Mouse (Mus musculus) liver, postnatal 0 days (tissue): ENCODE measurements around the gene Aifm3. TPM values are rescaled to one million over a fixed set of nuclear protein-coding genes. Genes with fewer than 3 reads are reported as not detected.

Source experiments
- ATAC-seq: fragments of 200-750 bp; cut with Nextera tagmentation; 2 replicates; pipeline ENCODE4 v1.8.0; 2017; ENCODE audit warnings: mild to moderate bottlenecking, moderate library complexity
- DNase-seq: peaks from one replicate; pipeline ENCODE4 v3.0.0-alpha.2; 2016
- H3K27ac ChIP-seq: fragments of 300-500 bp; sonication (generic); 2 replicates; pipeline ENCODE4 v1.5.1; 2014; ENCODE audit warnings: antibody characterized with exemption, moderate library complexity, mild to moderate bottlenecking, low read depth
- H3K27me3 ChIP-seq: fragments of 300-500 bp; sonication (generic); 2 replicates; pipeline ENCODE4 v1.6.1; 2014; ENCODE audit warnings: low read length, control low read depth, mixed read lengths; ENCODE audit not compliant: insufficient read depth
- H3K36me3 ChIP-seq: fragments of 300-500 bp; sonication (generic); replicated peaks from 2 replicates; pipeline ENCODE4 v1.6.1; 2014; ENCODE audit warnings: mild to moderate bottlenecking, control low read depth, low read length, moderate library complexity, mixed read lengths; ENCODE audit not compliant: insufficient read depth
- H3K4me1 ChIP-seq: fragments of 300-500 bp; sonication (generic); 2 replicates; pipeline ENCODE4 v1.6.1; 2014; ENCODE audit warnings: antibody characterized with exemption, mild to moderate bottlenecking, control low read depth; ENCODE audit not compliant: insufficient read depth
- H3K4me2 ChIP-seq: fragments of 300-500 bp; sonication (generic); 2 replicates; pipeline ENCODE4 v1.6.1; 2014; ENCODE audit warnings: low read depth, mild to moderate bottlenecking, low read length, moderate library complexity, mixed read lengths
- H3K4me3 ChIP-seq: fragments of 300-500 bp; sonication (generic); 2 replicates; pipeline ENCODE4 v1.5.1; 2014; ENCODE audit warnings: low read depth, low read length
- H3K9ac ChIP-seq: fragments of 300-500 bp; sonication (generic); replicated peaks from 2 replicates; pipeline ENCODE4 v1.6.1; 2014; ENCODE audit warnings: mild to moderate bottlenecking, moderate library complexity
- H3K9me3 ChIP-seq: fragments of 300-500 bp; sonication (generic); 2 replicates; pipeline ENCODE4 v1.6.1; 2016; ENCODE audit warnings: mild to moderate bottlenecking, control low read depth, low read length, mixed read lengths
- CTCF ChIP-seq: sonication (generic); IDR thresholded peaks from 2 replicates; pipeline ENCODE4 v1.5.1; 2016; ENCODE audit warnings: antibody characterized with exemption, low read depth
- EP300 ChIP-seq: IDR thresholded peaks from 2 replicates; pipeline ENCODE4 v1.6.1; 2016; ENCODE audit warnings: antibody characterized with exemption, low read depth, mild to moderate bottlenecking
- WGBS: fragments of 180-500 bp; shearing (Covaris S2); extraction: QIAGEN DNeasy Blood & Tissue Kit; methylation state at CpG from one replicate; pipeline ENCODE4 v1.1.7; 2014; ENCODE audit not compliant: insufficient replicate concordance; 5-methylcytosine and 5-hydroxymethylcytosine counted together
- polyA plus RNA-seq: library from polyadenylated mRNA; unstranded; fragments of >200 nt; fragmentation: Nextera tagmentation; extraction: Ambion mirVana; gene quantifications from 2 replicates; pipeline ENCODE4 v1.2.1, GENCODE M21; 2015

Aifm3 gene
- polyA plus RNA-seq, 1 experiment from 2014 or later, result 3.3 TPM

- Histone ChIP-seq H3K4me2 (peak within 1 kb of the TSS; percentile 92), H3K4me3 (peak within 1 kb of the TSS; percentile 60), H3K36me3 (peaks cover 31% of the 10 kb centered on the region), H3K9ac (peak within 1 kb of the TSS; percentile 67), H3K27me3 (no peaks in the 10 kb centered on the region), H3K4me1 (peaks cover 17% of the 10 kb centered on the region), H3K27ac (peak within 1 kb of the TSS; percentile 92), H3K9me3 (no peaks in the 10 kb centered on the region)
- peak; percentile 92 for ATAC-seq
- peak; percentile 98 for DNase-seq
- peak; percentile 86 for TF ChIP-seq EP300
- TF ChIP-seq CTCF, result no peak
- under 1% methylated on average over 67 of the region's 67 CpGs for WGBS
These were observed 41.4 kb downstream of the Aifm3 start, which contains the start of gene Thap7 for GRCm38 (mm10) chr16:17530640-17531288. Thap7 (minus strand) TSS chr16:17531136.

GRCm38 (mm10) chr16:17532271-17532670 is 42.9 kb downstream of the Aifm3 start:
- no peaks in the 10 kb centered on the region for H3K9me3 ChIP-seq
- no peak overlapping the region for H3K4me2 ChIP-seq
- H3K9ac ChIP-seq, result 0 out of 2 replicates have a peak overlapping the region, but pooled peaks have one; percentile 5
- H3K27ac ChIP-seq, result peak overlapping the region; percentile 77
- TF ChIP-seq CTCF (peak; percentile 63), EP300 (no peak)
- WGBS, result 51% methylated on average over 4 of the region's 4 CpGs
- peaks cover 17% of the 10 kb centered on the region for H3K4me1 ChIP-seq
- peak; percentile 46 for DNase-seq
- H3K27me3 ChIP-seq, result no peaks in the 10 kb centered on the region
- no peak for ATAC-seq
- H3K36me3 ChIP-seq, result peaks cover 17% of the 10 kb centered on the region
- H3K4me3 ChIP-seq, result no peak overlapping the region

GRCm38 (mm10) chr16:17532676-17533329 is 43.4 kb downstream of the Aifm3 start:
- Histone ChIP-seq H3K36me3 (peaks cover 12% of the 10 kb centered on the region), H3K27me3 (no peaks in the 10 kb centered on the region), H3K27ac (peak overlapping the region; percentile 77), H3K4me1 (peaks cover 17% of the 10 kb centered on the region), H3K4me2 (no peak overlapping the region), H3K9ac (0 out of 2 replicates have a peak overlapping the region, but pooled peaks have one; percentile 5), H3K9me3 (no peaks in the 10 kb centered on the region), H3K4me3 (no peak overlapping the region)
- DNase-seq, result no peak
- 63% methylated on average over 14 of the region's 14 CpGs for WGBS
- TF ChIP-seq EP300, result no peak; the same call in none of the 2 replicates
- no peak for TF ChIP-seq CTCF
- ATAC-seq, result peak; percentile 63

DNA sequence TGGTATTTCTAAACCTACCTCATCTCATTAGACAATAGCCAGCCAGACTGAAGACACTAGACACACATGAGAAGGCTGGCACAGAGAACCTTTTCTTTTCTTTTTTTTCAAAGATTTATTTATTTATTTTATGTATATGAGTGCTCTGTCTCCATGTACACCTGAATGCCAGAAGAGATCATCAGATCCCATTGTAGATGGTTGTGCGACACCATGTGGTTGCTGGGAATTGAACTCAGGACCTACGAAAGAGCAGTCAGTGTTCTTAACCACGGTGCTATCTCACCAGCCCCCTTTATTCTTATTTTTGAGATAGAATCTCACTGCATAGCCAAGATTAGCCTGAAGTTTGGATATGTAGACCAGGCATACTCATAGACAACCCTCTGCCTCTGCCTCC is 47.2 kb downstream of the Aifm3 start:
- Histone ChIP-seq H3K4me1 (peaks cover 6% of the 10 kb centered on the region), H3K9me3 (no peaks in the 10 kb centered on the region), H3K27ac (no peak overlapping the region), H3K36me3 (no peaks in the 10 kb centered on the region), H3K27me3 (no peaks in the 10 kb centered on the region), H3K4me2 (no peak overlapping the region), H3K9ac (no peak overlapping the region), H3K4me3 (no peak overlapping the region)
- 80% methylated on average over 3 of the region's 3 CpGs for WGBS
- ATAC-seq (no peak), DNase-seq (no peak)
- TF ChIP-seq EP300, result no peak
- no peak for TF ChIP-seq CTCF

DNA sequence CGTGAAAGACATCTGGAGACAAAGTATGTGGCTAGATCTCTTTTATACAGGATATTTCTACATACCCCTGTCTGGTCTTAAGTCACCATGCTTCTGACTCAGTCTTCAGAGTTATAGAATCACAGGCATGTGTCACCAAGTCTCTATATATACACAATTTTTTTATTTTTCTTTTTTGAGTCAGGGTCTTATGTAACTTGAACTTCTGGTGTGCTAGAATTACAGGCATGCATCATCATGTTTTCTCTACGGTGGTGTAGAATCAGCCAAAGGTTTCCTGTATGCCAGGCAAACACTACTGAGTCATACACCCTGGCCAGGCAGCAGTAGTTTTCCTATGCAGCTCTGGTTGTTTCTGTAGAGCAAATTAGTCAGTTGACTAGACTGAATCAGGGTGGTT is 53.2 kb downstream of the Aifm3 start:
- ATAC-seq (no peak), DNase-seq (no peak)
- no peak overlapping the region for H3K4me3 ChIP-seq
- no peak overlapping the region for H3K27ac ChIP-seq
- no peaks in the 10 kb centered on the region; the same call in 1 of the 2 replicates for H3K9me3 ChIP-seq
- H3K36me3 ChIP-seq, result no peaks in the 10 kb centered on the region
- H3K9ac ChIP-seq, result no peak overlapping the region
- TF ChIP-seq CTCF, result no peak
- TF ChIP-seq EP300, result no peak
- WGBS, result 62% methylated on average over 2 of the region's 2 CpGs
- no peak overlapping the region for H3K4me2 ChIP-seq
- no peaks in the 10 kb centered on the region for H3K4me1 ChIP-seq
- no peaks in the 10 kb centered on the region for H3K27me3 ChIP-seq

DNA sequence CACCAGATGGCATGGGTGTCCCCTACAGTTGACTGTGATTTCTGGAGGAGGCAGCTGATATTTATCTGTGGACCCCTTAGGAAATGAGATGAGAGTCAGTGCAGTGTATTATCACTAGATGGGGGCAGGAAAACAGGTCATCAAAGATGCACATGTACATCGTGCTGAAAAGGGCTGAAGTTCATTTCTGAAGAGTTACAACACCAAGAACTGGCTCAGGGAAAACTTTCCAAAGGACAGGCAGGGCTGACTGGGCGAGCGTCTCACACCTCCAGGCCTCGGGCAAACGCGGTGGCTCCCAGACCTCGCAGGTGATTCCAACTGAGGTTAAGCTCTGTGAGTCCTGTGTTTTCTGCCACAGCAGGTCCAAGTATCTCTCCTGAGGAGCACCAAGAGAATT is 63.4 kb downstream of the Aifm3 start:
- no peak overlapping the region for H3K4me2 ChIP-seq
- H3K36me3 ChIP-seq, result no peaks in the 10 kb centered on the region
- ATAC-seq (peak; percentile 78), DNase-seq (peak; percentile 38)
- H3K9me3 ChIP-seq, result peaks cover under 1% of the 10 kb centered on the region; the same call in 1 of the 2 replicates
- TF ChIP-seq EP300 (no peak), CTCF (no peak)
- H3K4me3 ChIP-seq, result no peak overlapping the region
- peak overlapping the region; percentile 69 for H3K27ac ChIP-seq
- no peaks in the 10 kb centered on the region for H3K27me3 ChIP-seq
- WGBS, result 63% methylated on average over 7 of the region's 7 CpGs
- no peak overlapping the region for H3K9ac ChIP-seq
- H3K4me1 ChIP-seq, result peaks cover 27% of the 10 kb centered on the region
